Mouse (Mus musculus): ENCODE measurements around the gene Scrg1.

DNA sequence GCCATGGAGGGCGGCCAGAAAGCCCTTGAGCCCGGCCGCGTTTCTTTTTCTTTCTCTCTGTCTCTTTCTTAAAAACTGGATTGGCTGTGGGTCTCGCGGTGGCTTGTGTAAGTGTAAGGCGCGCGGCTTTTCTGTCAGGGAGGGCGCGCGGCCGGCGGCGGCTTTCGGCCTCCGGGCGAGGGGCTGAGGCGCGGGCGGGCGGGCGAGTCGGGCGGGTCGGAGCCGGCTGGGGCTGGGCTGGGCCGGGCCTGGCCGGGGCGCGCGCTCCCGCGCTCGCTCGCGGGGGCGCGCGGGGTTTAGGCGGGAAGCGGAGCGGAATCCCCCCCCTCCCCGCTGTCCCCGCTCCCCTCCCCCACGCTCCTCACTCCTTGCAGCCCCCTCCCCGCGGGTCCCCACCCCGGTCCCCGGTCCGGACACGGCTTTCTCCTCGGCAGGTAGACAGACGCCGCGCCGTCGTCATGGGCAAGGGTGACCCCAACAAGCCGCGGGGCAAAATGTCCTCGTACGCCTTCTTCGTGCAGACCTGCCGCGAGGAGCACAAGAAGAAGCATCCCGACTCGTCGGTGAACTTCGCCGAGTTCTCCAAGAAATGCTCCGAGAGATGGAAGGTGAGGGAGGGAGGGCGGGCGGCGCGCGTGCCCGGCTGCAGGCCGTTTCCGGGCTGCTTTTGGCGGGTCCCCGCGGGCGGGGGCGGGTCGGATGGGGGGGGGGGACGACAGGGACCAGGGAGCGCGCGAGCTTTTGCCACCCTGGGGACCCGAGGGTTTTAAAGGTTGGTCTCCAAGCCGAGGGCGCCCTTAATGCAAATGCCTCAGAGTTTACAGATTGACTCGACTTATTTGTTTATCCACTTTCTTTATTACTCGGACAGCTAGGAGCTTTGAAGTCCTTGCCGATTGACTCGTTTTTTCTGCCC is 56.7 kb downstream of the Scrg1 start:
- TF ChIP-seq GATA1 (IDR thresholded peaks at IDR 0.05; ENCODE audit: borderline replicate concordance, low read length) = no peak
- TF ChIP-seq FLI1 (IDR thresholded peaks at IDR 0.05; ENCODE audit: low read length) = no peak
